ENCODE assay signal across 20 mouse cellular contexts in the genomic region with DNA sequence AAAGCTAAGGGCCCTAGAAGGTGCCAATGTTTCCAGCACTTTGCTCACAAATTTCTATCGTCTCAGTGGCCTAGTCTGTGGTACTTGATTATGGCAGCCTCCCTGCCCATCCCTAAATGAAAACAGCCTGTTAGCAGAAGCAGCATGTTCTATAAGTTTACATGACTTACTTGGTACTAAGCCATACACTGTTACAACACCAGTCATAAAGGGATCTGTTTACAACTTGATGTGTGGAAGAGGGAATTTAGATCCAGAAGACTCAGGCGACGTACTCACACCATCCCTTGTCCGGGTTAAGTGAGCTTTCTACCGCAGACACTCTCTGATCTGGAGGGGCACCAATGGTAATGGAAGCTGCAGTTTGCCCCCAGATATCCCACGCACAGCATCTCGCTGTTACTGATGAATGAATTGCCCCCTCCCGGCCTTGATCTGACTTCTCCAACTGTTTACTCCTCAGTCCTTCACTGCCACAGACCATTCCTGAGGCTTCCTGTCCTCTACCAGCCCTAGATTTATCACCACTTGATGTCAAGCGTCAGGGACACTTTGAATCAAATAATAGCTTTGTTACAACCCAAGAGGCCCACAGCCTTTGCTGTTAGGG. TPM values are rescaled to one million over a fixed set of nuclear protein-coding genes. Genes with fewer than 3 reads are reported as not detected.
DNase-seq lines count a peak whose midpoint lies in the region; ATAC-seq lines count a peak whose summit lies in the region.
"Had no signal": no experiment of that assay in that cellular context is flagged by ENCODE, and none has a peak within 500 bp of the region (broad histone marks: within the 10 kb centered on the region; RNA-seq: fewer than 3 reads in every experiment).

No protein-coding gene starts in this region.

- H3K9ac ChIP-seq in lung, embryonic 16.5 days (ENCODE audit: low read length): no peak overlapping the region
- no peak overlapping the region for H3K9ac ChIP-seq in forebrain, embryonic 15.5 days (replicated peaks)
- H3K9ac ChIP-seq: embryonic facial prominence, embryonic 12.5 days; forebrain, embryonic 13.5 days had no signal

- H3K4me2 ChIP-seq in lung, embryonic 16.5 days (ENCODE audit: low read depth, low read length): no peak overlapping the region
- H3K4me2 ChIP-seq in forebrain, embryonic 15.5 days (replicated peaks): no peak overlapping the region
- H3K4me2 ChIP-seq: embryonic facial prominence, embryonic 12.5 days; forebrain, embryonic 13.5 days had no signal

- WGBS in lung, embryonic 16.5 days: 56% methylated on average over 9 of the region's 9 CpGs
- WGBS in forebrain, embryonic 15.5 days: 90% methylated on average over 9 of the region's 9 CpGs

- no peak overlapping the region for H3K27ac ChIP-seq in lung, embryonic 16.5 days (ENCODE audit: low read length)
- H3K27ac ChIP-seq in forebrain, embryonic 15.5 days (replicated peaks): no peak overlapping the region
- H3K27ac ChIP-seq: embryonic facial prominence, embryonic 10.5 days; embryonic facial prominence, embryonic 12.5 days; forebrain, embryonic 13.5 days had no signal

- no peaks in the 10 kb centered on the region for H3K9me3 ChIP-seq in lung, embryonic 16.5 days (ENCODE audit: control insufficient read depth, low read length)
- H3K9me3 ChIP-seq in forebrain, embryonic 15.5 days: no peaks in the 10 kb centered on the region
- H3K9me3 ChIP-seq: embryonic facial prominence, embryonic 10.5 days; embryonic facial prominence, embryonic 12.5 days; forebrain, embryonic 13.5 days had no signal

- H3K4me3 ChIP-seq in lung, embryonic 16.5 days (ENCODE audit: low read length): no peak overlapping the region
- no peak overlapping the region for H3K4me3 ChIP-seq in forebrain, embryonic 15.5 days
- H3K4me3 ChIP-seq: embryonic facial prominence, embryonic 10.5 days; embryonic facial prominence, embryonic 12.5 days; forebrain, embryonic 13.5 days had no signal

- H3K4me1 ChIP-seq in lung, embryonic 16.5 days (replicated peaks; ENCODE audit: control insufficient read depth, insufficient read depth, low read length): peaks cover 22% of the 10 kb centered on the region
- no peaks in the 10 kb centered on the region for H3K4me1 ChIP-seq in forebrain, embryonic 15.5 days
- H3K4me1 ChIP-seq: forebrain, embryonic 13.5 days had no signal

- H3K27me3 ChIP-seq in lung, embryonic 16.5 days (ENCODE audit: control insufficient read depth, insufficient read depth, low read depth, low read length): no peaks in the 10 kb centered on the region
- H3K27me3 ChIP-seq in forebrain, embryonic 15.5 days: no peaks in the 10 kb centered on the region
- H3K27me3 ChIP-seq: embryonic facial prominence, embryonic 12.5 days; forebrain, embryonic 13.5 days; Patski had no signal

- H3K36me3 ChIP-seq in lung, embryonic 16.5 days (ENCODE audit: control insufficient read depth, insufficient read depth, low read length): no peaks in the 10 kb centered on the region
- H3K36me3 ChIP-seq in forebrain, embryonic 15.5 days: no peaks in the 10 kb centered on the region
- H3K36me3 ChIP-seq: embryonic facial prominence, embryonic 10.5 days; embryonic facial prominence, embryonic 12.5 days had no signal

- peak; percentile 34 for DNase-seq in adrenal gland, postnatal 14 days
- DNase-seq in adrenal gland, postnatal 25 days: no peak
- peak; percentile 88 for DNase-seq in heart, adult 11 months
- no peak for DNase-seq in heart, postnatal 4 days
- no peak for DNase-seq in lung, postnatal 36 days
- DNase-seq in NIH3T3 (ENCODE audit: low read depth): peak; percentile 52
- DNase-seq: cerebellum, adult 11-12 months; cerebellum, adult 2 months; cerebellum, adult 9-10 months; cerebellum, postnatal 10 days; cerebellum, postnatal 25 days had no signal

- peak; percentile 29; the same call in 1 of the 2 replicates for ATAC-seq in lung, embryonic 16.5 days (ENCODE audit: low read depth)
- ATAC-seq in forebrain, embryonic 15.5 days (replicated peaks): no peak
- ATAC-seq: activated CD4-positive, CD25-positive, alpha-beta regulatory T cell, adult 4 months; forebrain, embryonic 13.5 days; forebrain, embryonic 16.5 days; Patski had no signal

RNA-seq across cellular contexts. Expression of a gene that starts 53.4 kb away (rescaled TPM):
- total RNA-seq in adrenal gland, postnatal 14 days (2021): 23.9 and 27.8 TPM in 2 replicates
- 17.9 and 22.6 TPM in 2 replicates for total RNA-seq in adrenal gland, postnatal 25 days (2021)
- total RNA-seq in heart, postnatal 4 days (2021): 10 to 100 TPM; 20.1 to 20.8 TPM
- 20.6 and 21.4 TPM in 2 replicates for polyA plus RNA-seq in lung, embryonic 16.5 days (2015; fragmentation: Nextera tagmentation; extraction: Ambion mirVana)
- polyA plus RNA-seq in forebrain, embryonic 15.5 days (2015; fragmentation: Nextera tagmentation; extraction: Ambion mirVana): 2.9 and 4.0 TPM in 2 replicates
- total RNA-seq: MEL had no signal
- polyA plus RNA-seq: activated CD4-positive, CD25-positive, alpha-beta regulatory T cell, adult 4 months had no signal

Comparison
In these comparisons a context has a peak if more than half of its experiments do, and no peak if none do; other contexts are left out.
1. DNase-seq: peak in adrenal gland, postnatal 14 days (single experiment), heart, adult 11 months (single experiment) and NIH3T3 (single experiment); none in adrenal gland, postnatal 25 days (single experiment), heart, postnatal 4 days (single experiment) and lung, postnatal 36 days (single experiment).